Mouse (Mus musculus) spleen, adult 2 months (tissue): ENCODE measurements around the gene Fanca.

Experiments used
- CTCF ChIP-seq: fragments of 200-500 bp; IDR thresholded peaks from 2 replicates; pipeline ENCODE4 v1.5.1; 2011; ENCODE audit warnings: mild to moderate bottlenecking, inconsistent platforms; ENCODE audit not compliant: insufficient read depth, insufficient read length, insufficient replicate concordance; ENCODE audit errors: extremely low read depth
- POLR2A ChIP-seq: fragments of 200-500 bp; IDR thresholded peaks from 2 replicates; pipeline ENCODE4 v1.6.1; 2011; ENCODE audit warnings: low read depth, low read length, inconsistent platforms

DNA sequence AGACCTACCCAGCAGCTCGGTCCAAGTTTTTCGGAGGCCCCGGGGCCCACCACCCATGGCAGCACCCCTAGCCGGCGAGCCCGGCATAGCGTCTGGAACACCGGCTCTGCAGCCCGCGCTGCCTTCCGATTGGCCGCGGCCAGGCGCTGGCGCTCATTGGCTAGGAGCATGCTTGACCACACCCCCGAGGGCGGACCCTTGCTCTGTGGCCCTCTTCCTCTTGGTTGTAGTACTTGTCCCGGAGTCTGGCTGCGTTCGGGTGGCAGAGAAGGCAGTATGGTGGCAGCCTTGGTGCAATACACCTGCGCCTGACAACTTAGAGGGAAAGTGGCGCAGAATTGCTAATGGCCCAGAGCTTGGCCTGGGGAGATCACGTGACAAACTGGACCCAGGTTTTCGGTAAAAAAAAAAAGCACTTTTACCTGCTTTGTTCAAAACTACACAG is at the start of gene Fanca:
- TF ChIP-seq CTCF: 0 out of 2 replicates have a peak, but pooled peaks have one; percentile 23
- TF ChIP-seq POLR2A: peak; percentile 70
